Mouse (Mus musculus): ENCODE measurements around the gene Olfr777.
"Not testable (repeated sequence)": the region's sequence is repeated elsewhere in the genome, so short reads cannot be mapped to it uniquely, and the experiment has no call there.

Olfr777 gene

DNA sequence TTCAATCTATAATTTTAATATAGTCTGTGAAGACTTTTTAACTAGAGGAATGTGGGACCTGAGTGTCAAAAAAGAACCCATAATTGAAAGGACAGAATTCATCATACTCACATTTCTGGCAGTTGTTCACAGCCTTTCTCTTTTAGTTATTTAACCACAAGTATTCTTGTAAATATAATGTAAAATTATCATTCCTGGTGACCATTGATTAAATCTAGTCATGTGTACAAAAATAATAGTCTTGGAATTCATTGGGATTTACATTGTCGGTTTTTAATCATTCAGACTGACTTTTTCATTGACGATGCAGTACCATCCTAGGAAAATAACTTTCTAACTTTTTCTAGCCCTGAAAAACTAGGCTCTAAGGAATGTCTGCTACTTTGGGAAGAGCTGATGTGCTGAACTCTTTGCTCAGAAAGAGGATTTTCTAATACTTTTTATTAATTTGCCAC is at the start of gene Olfr777:
Gene Olfr777 (minus strand): TSS at position 405 of the 455 bp plus-strand sequence.
- no peak for DNase-seq

DNA sequence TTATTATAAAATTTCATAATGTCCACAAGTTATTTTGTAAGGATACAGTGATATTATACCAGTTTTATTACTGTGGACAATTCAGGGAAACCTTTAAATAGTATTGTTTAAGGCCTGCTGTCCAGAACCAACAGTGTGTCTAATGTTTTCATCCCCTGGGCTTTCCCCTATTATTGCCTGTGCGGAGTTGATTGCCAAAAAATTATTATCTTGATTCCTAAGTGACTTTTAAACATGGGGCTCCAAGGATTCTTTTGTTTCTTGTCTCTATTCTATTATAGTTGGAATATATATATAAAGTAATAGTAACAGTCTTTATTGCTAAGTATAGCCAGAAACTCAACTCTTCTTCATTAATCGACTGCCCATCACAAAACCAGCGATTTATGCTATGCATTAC is 46.5 kb upstream of the Olfr777 start, which contains the start of gene Olfr780:
Gene Olfr780 (plus strand): TSS at position 301 of the 400 bp plus-strand sequence.
- DNase-seq: no peak

DNA sequence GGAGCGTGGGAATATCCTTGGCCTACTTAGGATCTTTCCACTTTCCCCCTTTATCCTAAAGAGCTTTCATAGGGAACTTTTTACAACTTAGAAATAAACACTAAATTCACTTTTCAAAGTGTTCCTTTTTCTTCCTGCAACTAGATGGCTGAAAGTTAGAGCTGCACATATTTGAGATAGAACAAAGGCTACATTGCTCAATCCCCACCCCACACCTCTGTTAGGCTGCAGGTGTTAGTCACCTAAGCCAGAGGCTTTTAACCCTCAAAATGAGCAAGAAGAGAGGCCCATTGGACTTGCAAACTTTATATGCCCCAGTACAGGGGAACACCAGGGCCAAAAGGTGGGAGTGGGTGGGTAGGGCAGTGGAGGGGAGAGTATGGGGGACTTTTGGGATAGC is 42.2 kb upstream of the Olfr777 start:
- not testable (repeated sequence) for DNase-seq

DNA sequence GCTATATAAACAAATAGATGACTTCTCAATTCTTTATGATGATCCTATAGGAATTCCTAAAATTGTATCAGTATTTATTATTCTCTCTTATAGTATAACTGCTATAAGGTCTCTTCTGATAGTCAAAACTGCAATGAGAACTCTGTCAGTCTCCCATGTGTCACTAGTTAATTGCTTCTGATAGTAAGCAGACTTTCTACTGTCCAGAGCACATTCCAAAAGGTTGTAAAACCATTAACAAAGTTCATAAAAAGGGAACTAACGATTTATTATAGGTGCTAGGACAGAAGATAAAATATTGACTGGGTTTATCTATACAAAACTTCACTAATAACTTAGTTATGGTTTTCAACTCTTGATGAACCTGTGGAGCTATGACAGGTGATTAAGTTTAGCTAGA is 41.7 kb upstream of the Olfr777 start:
- DNase-seq: not testable (repeated sequence)

DNA sequence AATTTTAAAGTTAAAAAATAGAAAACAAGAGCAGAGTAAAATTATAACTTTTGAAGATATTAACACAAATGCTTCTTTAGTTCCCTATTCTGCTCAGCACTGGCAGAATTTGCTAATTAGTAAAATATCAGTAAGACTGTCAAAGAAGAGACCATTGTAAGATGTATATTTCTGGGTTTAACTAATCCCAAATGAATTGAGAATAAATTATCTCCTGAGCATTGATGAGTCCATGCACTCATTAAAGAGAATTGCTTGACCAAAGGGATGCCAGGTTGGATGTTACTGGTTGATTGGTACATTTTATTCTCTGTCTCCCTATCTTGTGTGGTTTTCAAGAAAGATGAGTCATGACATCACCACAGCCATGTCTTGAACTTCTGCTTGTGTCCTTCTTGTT is 12.5 kb downstream of the Olfr777 start, which contains the start of gene Olfr776:
Gene Olfr776 (plus strand): TSS at position 301 of the 400 bp plus-strand sequence.
- no peak for DNase-seq

DNA sequence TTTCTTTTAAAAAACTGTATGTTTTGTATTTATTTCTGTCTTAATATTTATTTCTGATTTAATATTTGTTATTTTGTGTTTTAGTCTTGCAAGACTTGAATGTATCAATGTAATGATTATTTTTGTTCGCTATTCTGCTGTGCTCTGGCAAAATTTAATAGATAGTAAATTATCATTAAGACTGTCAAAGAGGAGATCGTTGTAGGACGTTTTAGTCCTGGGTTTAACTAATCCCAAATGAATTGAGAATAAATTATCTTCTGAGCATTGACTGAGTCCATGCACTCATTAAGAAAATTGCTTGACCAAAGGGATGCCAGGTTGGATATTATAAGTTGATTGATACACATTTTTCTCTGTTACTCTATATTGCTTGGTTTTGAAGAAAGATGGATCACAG is 23.2 kb downstream of the Olfr777 start, which contains the start of gene Olfr775:
Gene Olfr775 (plus strand): TSS at position 301 of the 400 bp plus-strand sequence.
- no peak for DNase-seq

DNA sequence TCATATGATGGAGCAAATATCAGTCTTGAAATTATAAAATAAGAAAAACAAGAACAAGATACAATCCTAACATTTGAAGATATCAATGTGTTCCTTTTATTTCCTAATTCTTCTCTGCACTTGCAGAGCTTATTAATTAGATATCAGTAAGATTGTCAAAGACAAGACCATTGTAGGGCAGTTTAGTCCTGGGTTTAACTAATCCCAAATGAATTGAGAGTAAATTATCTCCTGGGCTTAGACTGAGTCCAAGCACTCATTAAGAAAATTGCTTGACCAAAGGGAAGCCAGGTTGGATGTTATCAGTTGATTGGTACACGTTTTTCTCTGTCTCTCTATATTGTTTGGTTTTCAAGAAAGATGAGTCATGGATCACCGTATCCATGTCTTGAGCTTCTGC is 35.4 kb downstream of the Olfr777 start, which contains the start of gene Olfr774:
Gene Olfr774 (plus strand): TSS at position 301 of the 400 bp plus-strand sequence.
- DNase-seq: no peak

DNA sequence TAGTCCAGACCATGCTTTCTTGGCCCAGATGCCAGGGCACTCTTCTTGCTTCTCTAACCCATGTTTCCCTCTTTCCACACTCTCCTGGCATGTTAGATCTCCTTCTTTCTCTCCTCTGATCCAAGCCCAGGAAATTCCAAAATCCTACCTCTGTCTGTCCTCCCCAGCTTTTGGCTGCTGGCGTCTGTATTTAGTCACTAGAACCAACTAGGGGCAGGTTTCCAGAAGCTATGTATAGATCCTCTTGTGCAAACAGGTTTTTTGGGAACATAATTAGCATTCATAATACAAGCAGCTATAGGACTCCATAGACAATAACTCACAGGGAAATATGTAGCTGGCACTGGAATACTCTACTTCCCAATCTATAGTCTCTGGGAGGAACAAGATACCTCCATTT is 40.5 kb downstream of the Olfr777 start:
- DNase-seq: no peak

Measured in right cerebral cortex, postnatal 4 days (tissue).